Mouse (Mus musculus) spleen, adult 12 weeks (tissue): Measurements from ENCODE around the gene Vmn2r93.

Experiments
- DNase-seq: peaks from one replicate; pipeline ENCODE4 v3.0.0; 2022; ENCODE audit warnings: low spot score

The Vmn2r93 gene

GRCm38 (mm10) chr17:18297799-18298198 lies at the start of gene Vmn2r93:
Gene Vmn2r93 (plus strand): TSS chr17:18298099.
- no peak for DNase-seq

GRCm38 (mm10) chr17:18277656-18278055 lies 20.2 kb upstream of the Vmn2r93 start, which contains the start of gene Vmn2r94:
Gene Vmn2r94 (minus strand): TSS chr17:18277756.
- no peak for DNase-seq

- DNase-seq: no peak
These were observed 25.1 kb downstream of the Vmn2r93 start for GRCm38 (mm10) chr17:18323031-18323430.

- DNase-seq: no peak
These were observed 62.1 kb downstream of the Vmn2r93 start for GRCm38 (mm10) chr17:18360007-18360406.

GRCm38 (mm10) chr17:18360602-18361001 lies 62.7 kb downstream of the Vmn2r93 start:
- DNase-seq: no peak
